9 mouse cellular contexts compared by ENCODE assay signal in genomic region chr2:13129337-13129736, GRCm38 (mm10).
DNase-seq lines count a peak whose midpoint lies in the region; ATAC-seq lines count a peak whose summit lies in the region.
"Had no signal": no experiment of that assay in that cellular context is flagged by ENCODE, and none has a peak within 500 bp of the region (broad histone marks: within the 10 kb centered on the region; RNA-seq: fewer than 3 reads in every experiment).

No protein-coding gene starts in this region.

- H3K4me3 ChIP-seq in hindbrain, embryonic 15.5 days: peak overlapping the region; percentile 17
- peak overlapping the region; percentile 20 for H3K4me3 ChIP-seq in midbrain, embryonic 16.5 days (ENCODE audit: low read depth, low read length)
- H3K4me3 ChIP-seq: liver, embryonic 12.5 days had no signal

- peak; percentile 11 to 20 for DNase-seq in cerebellum, postnatal 25 days
- peak; percentile 40 for DNase-seq in brain, adult 2 months (ENCODE audit: low read depth, low spot score)
- no peak for DNase-seq in adrenal gland, postnatal 36 days
- no peak for DNase-seq in spleen, adult 18-20 months
- no peak for DNase-seq in thymus, postnatal 0 days (ENCODE audit: low spot score)

- no peak for ATAC-seq in cerebellum, adult (ENCODE audit: insufficient number of reproducible peaks, low FRiP score, low TSS enrichment)
- peak; percentile 81 for ATAC-seq in hindbrain, embryonic 15.5 days (ENCODE audit: low FRiP score, low read depth)
- ATAC-seq in midbrain, embryonic 16.5 days: peak; percentile 73
- ATAC-seq: liver, embryonic 12.5 days had no signal

- peak overlapping the region; percentile 15; the same call in 1 of the 2 replicates for H3K9ac ChIP-seq in hindbrain, embryonic 15.5 days
- peak overlapping the region; percentile 46; the same call in 1 of the 2 replicates for H3K9ac ChIP-seq in midbrain, embryonic 16.5 days (ENCODE audit: low read depth, low read length)
- H3K9ac ChIP-seq: liver, embryonic 12.5 days had no signal

- no peaks in the 10 kb centered on the region for H3K27me3 ChIP-seq in hindbrain, embryonic 15.5 days
- H3K27me3 ChIP-seq in midbrain, embryonic 16.5 days (ENCODE audit: control insufficient read depth, insufficient read depth, low read depth, low read length): no peaks in the 10 kb centered on the region; the same call in 1 of the 2 replicates
- H3K27me3 ChIP-seq: liver, embryonic 12.5 days had no signal

- peak overlapping the region; percentile 49 for H3K4me2 ChIP-seq in hindbrain, embryonic 15.5 days
- H3K4me2 ChIP-seq in midbrain, embryonic 16.5 days (ENCODE audit: low read length): peak overlapping the region; percentile 54
- H3K4me2 ChIP-seq: liver, embryonic 12.5 days had no signal

- peak overlapping the region; percentile 53; the same call in 1 of the 2 replicates for H3K27ac ChIP-seq in hindbrain, embryonic 15.5 days (replicated peaks)
- H3K27ac ChIP-seq in midbrain, embryonic 16.5 days (ENCODE audit: low read length): peak overlapping the region; percentile 64
- H3K27ac ChIP-seq: liver, embryonic 12.5 days had no signal

- no peaks in the 10 kb centered on the region for H3K36me3 ChIP-seq in hindbrain, embryonic 15.5 days
- H3K36me3 ChIP-seq in midbrain, embryonic 16.5 days (ENCODE audit: control insufficient read depth, insufficient read depth, low read length): no peaks in the 10 kb centered on the region
- H3K36me3 ChIP-seq: liver, embryonic 12.5 days had no signal

- 18% methylated on average over 10 of the region's 10 CpGs for WGBS in hindbrain, embryonic 15.5 days
- WGBS in midbrain, embryonic 16.5 days: 30% methylated on average over 10 of the region's 10 CpGs

- H3K4me1 ChIP-seq in hindbrain, embryonic 15.5 days (replicated peaks): peaks cover 12% of the 10 kb centered on the region
- peaks cover 8% of the 10 kb centered on the region for H3K4me1 ChIP-seq in midbrain, embryonic 16.5 days (ENCODE audit: control insufficient read depth, insufficient read depth, low read length)
- H3K4me1 ChIP-seq: liver, embryonic 12.5 days had no signal

- H3K9me3 ChIP-seq in hindbrain, embryonic 15.5 days: no peaks in the 10 kb centered on the region
- no peaks in the 10 kb centered on the region for H3K9me3 ChIP-seq in midbrain, embryonic 16.5 days (replicated peaks; ENCODE audit: control insufficient read depth, low read length, poor library complexity, severe bottlenecking)
- H3K9me3 ChIP-seq: liver, embryonic 12.5 days had no signal

Comparison
In these comparisons a context has a peak if more than half of its experiments do, and no peak if none do; other contexts are left out.
1. DNase-seq: peak in cerebellum, postnatal 25 days (2 of 2) and brain, adult 2 months (single experiment); none in adrenal gland, postnatal 36 days (0 of 2), spleen, adult 18-20 months (0 of 2) and thymus, postnatal 0 days (single experiment).